Mouse (Mus musculus) small intestine, adult 2 months (tissue): ENCODE data around the gene Fhod1.

ENCODE experiments used
- CTCF ChIP-seq: fragments of 200-500 bp; IDR thresholded peaks from 2 replicates; pipeline ENCODE4 v1.5.1; 2012; ENCODE audit warnings: low read depth, mild to moderate bottlenecking, control low read depth, inconsistent platforms, low read length, moderate library complexity, mixed read lengths; ENCODE audit not compliant: insufficient replicate concordance, insufficient read length; ENCODE audit errors: extremely low read depth
- POLR2A ChIP-seq: fragments of 200-500 bp; IDR thresholded peaks from 2 replicates; pipeline ENCODE4 v1.6.1; 2012; ENCODE audit warnings: low read depth, mild to moderate bottlenecking, control low read depth, inconsistent platforms, low read length, moderate library complexity

DNA sequence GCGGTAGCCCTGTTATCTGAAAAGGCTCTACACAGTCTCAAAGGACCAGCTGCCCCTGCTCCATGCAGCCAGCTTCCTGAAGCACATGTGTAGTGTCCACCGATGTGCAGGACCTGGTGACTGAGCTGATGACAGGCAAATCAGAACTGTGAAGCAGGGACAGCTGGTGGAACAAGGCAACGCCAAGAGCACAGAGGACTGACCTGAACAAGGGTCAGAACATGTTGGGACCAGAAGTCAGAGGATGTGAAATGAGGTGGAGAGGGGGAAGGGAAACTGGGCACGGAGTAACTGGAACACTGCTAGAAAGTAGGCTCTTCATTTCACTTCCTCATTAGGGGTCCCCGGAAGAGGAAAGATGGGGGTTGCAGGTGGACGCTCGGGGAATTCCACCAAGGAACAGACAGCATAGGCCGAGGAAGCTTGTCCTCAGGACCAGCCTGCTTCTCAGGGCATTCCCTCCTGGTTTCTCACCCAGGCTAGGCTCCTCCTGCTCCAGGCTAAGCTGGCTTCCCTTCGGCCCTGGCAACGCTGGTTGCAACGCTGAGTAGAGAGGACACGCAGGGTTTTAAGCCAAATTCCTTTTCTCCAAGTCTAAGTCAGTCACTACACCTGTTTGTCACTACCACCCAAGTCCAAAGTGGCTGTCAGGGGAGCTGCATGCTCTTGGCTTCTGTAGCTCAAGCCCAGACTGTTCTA is 45.5 kb upstream of the Fhod1 start:
- no peak for TF ChIP-seq CTCF
- TF ChIP-seq POLR2A: no peak
